7 mouse cellular contexts compared by ENCODE assay signal in genomic region chr1:119256769-119257168, GRCm38 (mm10).
A peak's percentile ranks its signal among the peaks of the same experiment; 100 is the strongest.
DNase-seq lines count a peak whose midpoint lies in the region; ATAC-seq and TF ChIP-seq lines count a peak whose summit lies in the region.

No protein-coding gene starts in this region.

- POLR2A ChIA-PET in Patski (lab: Charles Lee): no interaction called here

- CTCF ChIA-PET in Patski (lab: Charles Lee): interaction anchor here (1.2 kb wide), 1 partner anchor 36 kb away, joined by 3 read pairs; no protein-coding TSS in a partner anchor

- H3K4me2 ChIP-seq in forebrain, embryonic 16.5 days (ENCODE audit: low read length): no peak overlapping the region
- no peak overlapping the region for H3K4me2 ChIP-seq in hindbrain, embryonic 15.5 days

- H3K9ac ChIP-seq in forebrain, embryonic 16.5 days (replicated peaks; ENCODE audit: low read depth, low read length): no peak overlapping the region
- no peak overlapping the region for H3K9ac ChIP-seq in hindbrain, embryonic 15.5 days

- DNase-seq in G1E (ENCODE audit: low spot score): no peak
- DNase-seq in Patski (ENCODE audit: low read depth, low spot score): no peak
- DNase-seq in left cerebral cortex, postnatal 36 days (ENCODE audit: low spot score in 2 of 2): peak; percentile 60 to 64
- no peak for DNase-seq in c-Kit-positive CD71-positive TER-119-positive erythroid progenitor cells, embryonic 14.5 days (ENCODE audit: low spot score)
- DNase-seq in urinary bladder, adult 2 months (ENCODE audit: low spot score): no peak

- 25% methylated on average over 8 of the region's 8 CpGs for WGBS in forebrain, embryonic 16.5 days
- 71% methylated on average over 8 of the region's 8 CpGs for WGBS in hindbrain, embryonic 15.5 days

- H3K36me3 ChIP-seq in G1E (replicated peaks): no peaks in the 10 kb centered on the region
- no peaks in the 10 kb centered on the region for H3K36me3 ChIP-seq in forebrain, embryonic 16.5 days (ENCODE audit: control insufficient read depth, insufficient read depth)
- H3K36me3 ChIP-seq in hindbrain, embryonic 15.5 days: no peaks in the 10 kb centered on the region

- in situ Hi-C loops in Patski (cut with MboI; ENCODE audit: low pct_unique_long_range_greater_than_20kb): no loop called here

- no peak for TF ChIP-seq CTCF in G1E (IDR thresholded peaks at IDR 0.05; ENCODE audit: low read depth, low read length)
- TF ChIP-seq CTCF in Patski (IDR thresholded peaks at IDR 0.05): no peak

- ATAC-seq in G1E (ENCODE audit: extremely low read depth, insufficient number of reproducible peaks, low FRiP score, poor library complexity, severe bottlenecking) (no peak), Patski (peak; percentile 27)
- peak; percentile 82 for ATAC-seq in forebrain, embryonic 16.5 days
- ATAC-seq in hindbrain, embryonic 15.5 days (ENCODE audit: low FRiP score, low read depth): peak; percentile 87

- intact Hi-C loops in left cerebral cortex, postnatal 36 days (cut with DNase I): loop anchor here (5.0 kb wide), 1 partner anchor 166 kb away; the partner anchor contains the start of gene Inhbb

- H3K4me1 ChIP-seq in G1E (ENCODE audit: insufficient read depth, low read depth, low read length): no peaks in the 10 kb centered on the region
- H3K4me1 ChIP-seq in forebrain, embryonic 16.5 days (replicated peaks; ENCODE audit: control insufficient read depth, insufficient read depth, low read length): peaks cover 6% of the 10 kb centered on the region; the same call in 1 of the 2 replicates
- H3K4me1 ChIP-seq in hindbrain, embryonic 15.5 days (replicated peaks): peaks cover 22% of the 10 kb centered on the region

- H3K27ac ChIP-seq in forebrain, embryonic 16.5 days (ENCODE audit: low read length): peak overlapping the region; percentile 71
- peak overlapping the region; percentile 75 for H3K27ac ChIP-seq in hindbrain, embryonic 15.5 days (replicated peaks)

- H3K9me3 ChIP-seq in G1E (replicated peaks): peaks cover 75% of the 10 kb centered on the region
- H3K9me3 ChIP-seq in forebrain, embryonic 16.5 days (ENCODE audit: control insufficient read depth, low read length): peaks cover under 1% of the 10 kb centered on the region; the same call in 1 of the 2 replicates
- H3K9me3 ChIP-seq in hindbrain, embryonic 15.5 days: no peaks in the 10 kb centered on the region

- H3K4me3 ChIP-seq in G1E (ENCODE audit: low read depth, low read length): 0 out of 2 replicates have a peak overlapping the region, but pooled peaks have one; percentile 3
- no peak overlapping the region for H3K4me3 ChIP-seq in forebrain, embryonic 16.5 days (replicated peaks; ENCODE audit: low read length)
- no peak overlapping the region for H3K4me3 ChIP-seq in hindbrain, embryonic 15.5 days

- H3K27me3 ChIP-seq in G1E (ENCODE audit: insufficient read depth, low read length) (no peaks in the 10 kb centered on the region), Patski (no peaks in the 10 kb centered on the region)
- no peaks in the 10 kb centered on the region for H3K27me3 ChIP-seq in forebrain, embryonic 16.5 days (replicated peaks; ENCODE audit: control insufficient read depth, insufficient read depth, low read length)
- H3K27me3 ChIP-seq in hindbrain, embryonic 15.5 days: no peaks in the 10 kb centered on the region

Comparison
In these comparisons a context has a peak if more than half of its experiments do, and no peak if none do; other contexts are left out.
1. DNase-seq: peak in left cerebral cortex, postnatal 36 days (2 of 2); none in G1E (single experiment), Patski (single experiment), c-Kit-positive CD71-positive TER-119-positive erythroid progenitor cells, embryonic 14.5 days (single experiment) and urinary bladder, adult 2 months (single experiment).